Mouse (Mus musculus): Measurements from ENCODE around the gene Ibtk.
A peak's percentile ranks its signal among the peaks of the same experiment; 100 is the strongest.
"Not testable (repeated sequence)": the region's sequence is repeated elsewhere in the genome, so short reads cannot be mapped to it uniquely, and the experiment has no call there.

Ibtk gene

DNA sequence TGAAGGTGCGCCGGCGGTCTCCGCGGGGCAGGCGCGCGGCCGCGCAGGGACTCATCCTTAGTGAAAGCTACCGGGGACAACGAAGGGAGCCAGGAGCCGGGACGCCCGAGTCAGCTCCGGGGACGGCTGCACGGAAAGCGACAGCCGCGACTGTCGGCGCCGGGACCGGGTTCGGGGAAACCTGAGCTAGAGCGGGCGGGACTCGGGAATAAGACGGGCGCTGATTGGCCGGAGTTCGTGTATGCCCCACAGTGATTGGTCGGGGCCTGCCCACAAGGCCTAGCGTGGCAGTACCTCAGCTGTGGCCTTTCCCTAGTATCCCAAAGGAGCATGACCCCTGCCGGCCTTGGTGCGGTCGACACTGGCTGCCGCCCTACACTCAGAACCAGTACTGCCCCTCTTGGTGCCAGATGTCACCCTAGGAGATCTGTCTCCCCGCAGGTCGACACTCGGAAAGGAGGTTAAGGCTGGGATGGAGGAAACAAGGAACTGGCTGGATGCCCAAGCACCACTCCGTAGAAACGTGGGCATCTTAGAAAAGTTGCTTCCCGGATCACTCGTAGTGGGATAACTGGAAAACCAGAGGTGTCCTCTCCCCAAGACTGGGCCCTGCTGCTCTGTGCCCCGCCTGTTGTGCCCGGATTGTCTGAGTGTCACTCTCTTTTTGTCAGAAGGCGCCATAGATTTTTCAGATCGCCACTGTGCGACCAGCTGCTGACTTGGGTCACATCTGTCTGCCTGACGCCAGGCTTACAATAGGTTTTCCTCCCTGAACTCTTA is at the start of gene Ibtk:
Ibtk (minus strand) TSS at position 193 of the 780 bp plus-strand sequence.
- DNase-seq (ENCODE audit: low spot score in 2 of 2) = peak; percentile 99

- not testable (repeated sequence) for DNase-seq (ENCODE audit: low spot score in 2 of 2)
Measured at GRCm38 (mm10) chr9:85791521-85791920, 42.4 kb upstream of the Ibtk start.

DNA sequence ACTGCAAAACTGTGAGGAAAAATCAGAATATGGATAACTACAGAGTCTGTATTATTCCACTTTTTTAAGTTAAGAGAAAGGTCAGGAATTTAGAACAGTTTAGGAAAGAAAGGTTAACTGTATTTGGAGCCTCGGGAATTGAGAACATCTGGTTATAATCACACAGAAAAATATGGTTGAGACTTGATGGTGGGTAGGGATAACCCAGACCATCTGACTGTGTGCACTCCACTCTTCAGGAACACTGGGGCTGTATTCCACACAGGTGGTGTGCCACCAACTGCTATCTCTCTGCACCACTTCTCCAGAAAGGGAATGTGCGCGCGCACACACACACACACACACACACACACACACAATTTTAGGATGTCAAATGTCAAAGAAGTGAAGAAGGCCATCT is 31.1 kb upstream of the Ibtk start:
- DNase-seq (ENCODE audit: low spot score in 2 of 2) = no peak

DNA sequence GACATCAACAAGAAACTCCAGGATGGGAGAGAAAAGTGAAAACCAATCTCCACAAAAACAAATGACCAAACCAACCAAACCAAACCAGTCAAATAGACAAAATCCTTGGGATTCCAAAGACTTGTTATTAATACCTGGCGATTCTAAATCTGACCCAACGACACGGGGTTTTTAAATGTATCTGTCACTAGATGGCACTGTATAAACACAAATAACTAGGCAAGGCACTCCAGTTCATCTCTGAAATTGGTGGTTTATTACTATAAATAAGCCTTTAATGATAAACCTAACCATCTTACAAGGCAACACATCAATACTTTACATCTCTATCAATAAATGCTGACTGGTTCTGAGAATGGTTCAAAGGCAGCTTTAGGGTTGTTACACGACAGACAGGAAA is 30.3 kb upstream of the Ibtk start:
- peak in 1 of 2 experiments; percentile 10 for DNase-seq (ENCODE audit: low spot score in 2 of 2)

DNA sequence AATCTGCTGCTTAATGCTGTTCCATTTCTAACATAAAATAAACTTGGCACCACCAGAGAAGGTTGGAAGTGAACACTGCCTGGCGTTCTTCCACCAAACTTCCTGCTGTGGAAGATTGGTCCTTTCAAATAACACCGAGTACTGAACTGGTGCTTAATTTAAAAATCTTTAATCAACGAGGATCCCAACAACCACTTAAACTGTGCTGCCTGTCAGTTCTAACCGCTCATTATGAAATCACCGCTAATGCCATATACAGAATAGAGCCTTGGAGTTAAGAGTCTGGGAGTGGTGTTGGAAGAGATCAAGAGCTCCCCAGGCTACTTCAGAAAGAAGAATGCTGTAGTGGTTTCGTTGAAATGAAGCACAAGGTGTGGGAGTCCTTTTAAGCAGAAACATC is 28.4 kb upstream of the Ibtk start:
- DNase-seq (ENCODE audit: low spot score in 2 of 2) = no peak

DNA sequence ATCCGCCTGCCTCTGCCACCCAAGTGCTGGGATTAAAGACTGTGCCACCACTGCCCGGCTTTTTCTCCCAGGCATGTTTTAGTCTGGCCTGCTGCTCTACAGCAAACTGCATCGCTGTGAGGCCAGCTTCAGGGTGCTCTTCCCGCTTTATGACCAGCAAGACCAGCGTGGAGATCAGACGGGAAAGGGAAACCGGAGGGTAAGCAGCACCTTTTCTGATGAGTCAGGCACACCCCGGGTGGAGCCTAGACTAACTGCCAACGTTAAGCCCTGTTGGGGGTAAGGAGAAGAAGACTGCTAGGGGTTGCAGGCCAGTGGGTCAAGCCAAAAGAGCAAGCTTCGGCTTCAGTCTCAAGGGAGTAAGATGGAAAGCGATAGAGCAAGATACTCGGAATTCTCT is 23.1 kb upstream of the Ibtk start:
- DNase-seq (ENCODE audit: low spot score in 2 of 2) = no peak

GRCm38 (mm10) chr9:85771454-85771853 is 22.3 kb upstream of the Ibtk start:
- DNase-seq (ENCODE audit: low spot score in 2 of 2) = no peak

GRCm38 (mm10) chr9:85770369-85770768 is 21.2 kb upstream of the Ibtk start:
- no peak for DNase-seq (ENCODE audit: low spot score in 2 of 2)

- no peak for DNase-seq (ENCODE audit: low spot score in 2 of 2)
Measured at GRCm38 (mm10) chr9:85769057-85769789, 20.1 kb upstream of the Ibtk start.

GRCm38 (mm10) chr9:85767255-85767654 is 18.1 kb upstream of the Ibtk start:
- DNase-seq (ENCODE audit: low spot score in 2 of 2) = no peak

DNA sequence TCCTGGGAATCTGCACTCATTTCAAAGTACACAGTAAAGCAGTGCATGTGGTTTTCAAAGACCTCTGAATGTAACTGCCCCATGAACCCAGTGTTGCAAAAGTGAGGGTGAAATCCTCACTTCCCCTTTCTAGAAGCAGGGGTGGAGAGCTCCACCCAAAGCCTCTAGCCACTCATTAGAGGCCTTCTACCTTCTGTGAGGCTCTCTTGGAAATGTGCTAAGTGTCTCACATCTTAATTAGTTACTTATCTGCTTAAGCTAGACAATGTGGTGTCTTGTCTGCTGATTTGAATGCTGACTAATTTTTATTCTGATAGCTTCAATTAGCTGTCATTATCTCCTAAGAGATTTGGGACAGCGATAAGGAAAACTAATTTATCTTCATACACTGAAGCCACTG is 13.3 kb upstream of the Ibtk start:
- DNase-seq (ENCODE audit: low spot score in 2 of 2) = no peak

GRCm38 (mm10) chr9:85750797-85751196 is 1.7 kb upstream of the Ibtk start:
- no peak for DNase-seq (ENCODE audit: low spot score in 2 of 2)

DNA sequence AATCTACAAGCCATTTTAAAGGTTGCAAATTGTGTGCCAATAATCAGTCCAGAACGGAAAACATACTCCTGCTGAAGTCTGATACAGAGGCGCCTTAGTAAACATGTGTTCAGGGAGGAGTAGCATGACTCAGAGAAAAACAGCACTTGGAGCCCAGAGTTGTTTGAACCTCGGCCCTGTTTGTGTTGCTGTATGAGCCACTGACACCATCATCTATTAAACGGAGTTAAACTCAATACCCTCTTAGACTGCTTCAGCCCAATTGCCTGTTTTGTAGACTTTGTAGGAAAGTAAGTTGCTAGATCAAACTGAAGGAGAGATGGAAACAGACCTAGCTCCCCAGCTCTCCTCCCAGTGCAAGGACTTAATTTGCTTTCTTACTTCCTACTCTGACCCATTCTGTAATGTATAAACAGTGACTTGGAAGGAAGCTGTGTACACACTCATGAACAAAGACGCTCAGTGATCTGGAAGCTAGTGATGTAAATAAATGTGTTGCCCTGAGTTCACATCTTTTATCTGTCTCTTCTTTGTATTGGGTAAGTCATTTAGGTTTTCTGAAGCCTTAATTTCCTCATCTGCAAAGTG is 882 bp upstream of the Ibtk start:
- DNase-seq (ENCODE audit: low spot score in 2 of 2) = no peak

- peak in 1 of 2 experiments; percentile 66 for DNase-seq (ENCODE audit: low spot score in 2 of 2)
Measured at GRCm38 (mm10) chr9:85748204-85749141, 661 bp downstream of the Ibtk start.

DNA sequence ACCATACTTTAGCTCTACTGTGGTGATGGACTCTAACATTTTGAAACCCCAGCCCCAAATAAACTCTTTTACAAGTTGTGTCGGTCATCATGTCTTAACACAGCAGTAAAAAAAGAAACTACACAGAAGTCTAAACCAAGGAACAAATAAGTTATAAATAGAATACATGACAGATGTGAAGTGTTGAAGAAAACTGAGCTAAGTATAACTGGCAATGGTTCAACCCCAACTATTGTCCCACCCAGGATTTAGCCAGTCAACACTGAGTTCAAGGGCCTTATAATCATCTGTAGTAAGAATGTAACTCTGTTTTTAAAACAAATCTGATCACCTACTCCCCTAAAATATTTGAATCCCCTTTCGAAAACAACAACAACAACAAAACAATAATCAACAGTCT is 3.6 kb downstream of the Ibtk start:
- no peak for DNase-seq (ENCODE audit: low spot score in 2 of 2)

- no peak for DNase-seq (ENCODE audit: low spot score in 2 of 2)
Measured at GRCm38 (mm10) chr9:85743358-85743757, 5.8 kb downstream of the Ibtk start.

DNA sequence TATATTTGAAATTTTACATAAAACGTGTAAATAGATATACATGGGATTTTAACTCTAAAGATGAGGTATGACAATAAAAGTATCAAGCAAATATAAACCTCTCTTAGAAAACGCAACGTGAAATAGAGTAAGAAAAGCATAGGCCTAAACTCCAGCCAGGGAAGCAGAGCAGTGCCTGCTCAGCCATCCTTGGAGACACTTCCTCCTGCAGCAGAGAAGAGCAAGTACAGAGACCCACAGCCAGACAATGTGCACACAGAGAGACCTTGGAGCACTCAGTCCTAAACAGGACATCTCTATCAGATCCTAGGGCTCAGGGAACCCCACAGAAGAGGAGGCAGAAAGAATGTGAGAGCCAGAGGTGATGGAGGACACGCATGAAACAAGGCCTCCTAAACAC is 7.0 kb downstream of the Ibtk start:
- no peak for DNase-seq (ENCODE audit: low spot score in 2 of 2)

GRCm38 (mm10) chr9:85739279-85739678 is 9.9 kb downstream of the Ibtk start:
- no peak for DNase-seq (ENCODE audit: low spot score in 2 of 2)

DNA sequence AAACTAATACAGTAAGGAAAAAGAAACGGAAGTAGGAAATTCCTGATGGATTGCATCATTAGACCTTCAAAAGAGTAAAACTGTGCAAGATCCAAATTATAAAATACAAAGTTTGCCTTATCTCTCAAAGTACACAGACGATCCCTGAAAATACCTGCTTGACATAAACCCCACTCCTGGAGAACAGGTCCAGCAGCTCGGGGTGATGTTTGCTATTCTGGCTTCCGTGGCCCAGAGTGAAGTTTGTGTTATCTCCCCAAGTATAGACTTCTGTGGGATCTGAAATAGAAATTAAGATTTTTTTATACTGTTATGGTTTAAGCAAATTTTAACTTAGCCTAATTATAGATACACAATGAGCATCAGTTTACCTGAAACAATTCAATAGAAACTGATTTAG is 14.3 kb downstream of the Ibtk start:
- no peak for DNase-seq (ENCODE audit: low spot score in 2 of 2)

DNA sequence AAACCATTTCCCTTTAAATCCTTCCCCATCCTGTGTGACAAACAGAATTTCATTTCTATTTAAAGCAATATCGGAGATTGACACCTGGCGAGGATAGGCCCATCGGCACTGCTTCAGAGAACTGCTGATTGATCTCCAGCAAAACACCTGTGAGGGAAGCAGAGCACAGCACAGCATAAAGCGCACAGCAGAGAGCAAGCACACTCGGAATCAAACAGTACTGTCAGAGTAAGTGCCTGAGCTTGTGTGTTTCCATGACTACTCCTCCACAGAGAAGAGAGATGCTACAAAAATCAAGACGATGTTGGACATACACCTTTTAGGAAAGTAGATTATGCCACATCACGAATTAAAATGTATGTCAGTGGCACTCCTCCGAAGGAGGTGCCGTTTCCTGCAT is 25.1 kb downstream of the Ibtk start:
- no peak for DNase-seq (ENCODE audit: low spot score in 2 of 2)

- no peak for DNase-seq (ENCODE audit: low spot score in 2 of 2)
Measured at GRCm38 (mm10) chr9:85717336-85717735, 31.8 kb downstream of the Ibtk start.

GRCm38 (mm10) chr9:85707302-85707701 is 41.8 kb downstream of the Ibtk start:
- DNase-seq (ENCODE audit: low spot score in 2 of 2) = no peak

Measured in frontal cortex, postnatal 36 days (tissue).